Mouse (Mus musculus) brain, embryonic 18.5 days (tissue): Measurements from ENCODE around the gene Calhm3.

Source experiments
- DNase-seq: peaks from one replicate; pipeline ENCODE4 v3.0.0-alpha.2; 2012; ENCODE audit warnings: low read depth, low spot score

The Calhm3 gene

GRCm38 (mm10) chr19:47157664-47158063 is at the start of gene Calhm3:
Gene Calhm3 (minus strand): TSS chr19:47157764.
- DNase-seq = no peak

GRCm38 (mm10) chr19:47206126-47206525 is 48.6 kb upstream of the Calhm3 start:
- DNase-seq = no peak

GRCm38 (mm10) chr19:47204653-47205052 is 47.1 kb upstream of the Calhm3 start:
- DNase-seq = no peak

GRCm38 (mm10) chr19:47203042-47203441 is 45.5 kb upstream of the Calhm3 start:
- no peak for DNase-seq

- no peak for DNase-seq
Observed at GRCm38 (mm10) chr19:47202429-47202828, 44.9 kb upstream of the Calhm3 start.

GRCm38 (mm10) chr19:47201972-47202371 is 44.4 kb upstream of the Calhm3 start:
- no peak for DNase-seq

GRCm38 (mm10) chr19:47198671-47199350 is 41.2 kb upstream of the Calhm3 start:
- DNase-seq = no peak

- no peak for DNase-seq
Observed at GRCm38 (mm10) chr19:47192158-47192557, 34.6 kb upstream of the Calhm3 start.

- no peak for DNase-seq
Observed at GRCm38 (mm10) chr19:47188515-47189128, 31.1 kb upstream of the Calhm3 start.

- DNase-seq = no peak
Observed at GRCm38 (mm10) chr19:47186514-47187275, 29.1 kb upstream of the Calhm3 start.

GRCm38 (mm10) chr19:47184736-47185135 is 27.2 kb upstream of the Calhm3 start:
- no peak for DNase-seq

- DNase-seq = no peak
Observed at GRCm38 (mm10) chr19:47184221-47184620, 26.7 kb upstream of the Calhm3 start.

GRCm38 (mm10) chr19:47180011-47180410 is 22.4 kb upstream of the Calhm3 start:
- no peak for DNase-seq

- DNase-seq = no peak
Observed at GRCm38 (mm10) chr19:47179272-47179809, 21.8 kb upstream of the Calhm3 start.

- DNase-seq = no peak
Observed at GRCm38 (mm10) chr19:47178431-47179271, 21.1 kb upstream of the Calhm3 start, which contains the start of gene Neurl1a. Gene Neurl1a (plus strand): TSS chr19:47178820.

GRCm38 (mm10) chr19:47178001-47178400 is 20.4 kb upstream of the Calhm3 start:
- no peak for DNase-seq

- DNase-seq = no peak
Observed at GRCm38 (mm10) chr19:47176916-47177505, 19.4 kb upstream of the Calhm3 start.

- no peak for DNase-seq
Observed at GRCm38 (mm10) chr19:47175472-47175871, 17.9 kb upstream of the Calhm3 start.

- no peak for DNase-seq
Observed at GRCm38 (mm10) chr19:47174515-47174914, 17.0 kb upstream of the Calhm3 start.

GRCm38 (mm10) chr19:47168793-47169412 is 11.3 kb upstream of the Calhm3 start:
- DNase-seq = no peak
